Mouse (Mus musculus) G1E (cell line): ENCODE measurements around the gene Kcnq1.

Source experiments
- CTCF ChIP-seq: IDR thresholded peaks from 2 replicates; pipeline ENCODE4 v1.5.1; 2012; ENCODE audit warnings: low read depth, low read length, inconsistent platforms, mixed read lengths
- GATA1 ChIP-seq: IDR thresholded peaks from 2 replicates; pipeline ENCODE4 v1.6.1; 2012; ENCODE audit warnings: borderline replicate concordance, low read length, inconsistent platforms, mixed read lengths
- POLR2AphosphoS5 ChIP-seq: IDR thresholded peaks from 2 replicates; pipeline ENCODE4 v1.6.1; 2012; ENCODE audit warnings: low read depth, low read length, inconsistent platforms; ENCODE audit not compliant: insufficient replicate concordance
- TAL1 ChIP-seq: conservative IDR thresholded peaks from 2 replicates; pipeline ENCODE4 v1.6.1; 2012; ENCODE audit warnings: low read depth, low read length, inconsistent platforms, mixed read lengths

- TF ChIP-seq POLR2AphosphoS5, result no peak
- no peak for TF ChIP-seq CTCF
- TF ChIP-seq TAL1, result no peak
- TF ChIP-seq GATA1, result no peak
Observed at GRCm38 (mm10) chr7:143190911-143191310, 84.7 kb downstream of the Kcnq1 start.
